Mouse (Mus musculus) retina, postnatal 1 day (tissue): ENCODE data around the gene Scp2.

ENCODE experiments used
- DNase-seq: peaks from one replicate; pipeline ENCODE4 v3.0.0-alpha.2; 2012

Gene Scp2

DNA sequence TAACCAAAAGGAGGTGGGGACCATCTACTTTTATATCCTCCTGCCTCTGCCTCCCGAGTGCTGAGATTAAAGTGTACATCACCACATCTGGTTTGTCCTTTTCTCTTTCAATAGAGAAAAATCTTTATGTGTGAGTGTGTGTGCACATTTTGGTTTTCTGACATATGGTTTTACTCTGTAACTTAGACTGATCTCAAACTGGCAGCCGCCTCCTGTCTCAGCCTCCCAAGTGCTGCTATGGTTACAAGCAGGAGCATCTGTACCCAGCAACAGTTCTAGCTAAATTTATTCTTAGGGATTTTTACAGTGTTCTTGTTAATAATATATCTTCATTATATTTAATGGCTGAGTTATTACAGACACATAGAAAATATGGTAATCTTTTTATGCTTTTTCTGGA lies 87.6 kb downstream of the Scp2 start:
- no peak for DNase-seq

DNA sequence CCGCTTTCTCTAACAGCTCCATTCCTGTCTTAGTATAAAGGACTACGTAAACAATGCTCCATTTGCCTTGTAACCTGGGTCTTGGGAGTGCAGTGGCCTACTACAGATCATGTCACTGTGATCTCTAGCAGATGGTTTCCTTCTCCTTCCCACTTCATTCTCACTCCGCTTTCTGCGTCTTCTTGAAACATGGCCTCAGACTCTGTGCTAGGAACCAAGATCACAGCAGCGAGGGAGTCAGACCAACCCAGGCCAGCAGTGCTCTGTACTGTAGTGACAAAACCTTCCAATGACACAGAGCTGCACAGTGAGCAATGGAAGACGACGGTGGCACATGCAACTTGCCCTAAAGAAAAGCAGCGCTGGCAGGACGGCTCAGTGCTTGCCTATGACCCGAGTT lies 88.9 kb downstream of the Scp2 start:
- DNase-seq = no peak

DNA sequence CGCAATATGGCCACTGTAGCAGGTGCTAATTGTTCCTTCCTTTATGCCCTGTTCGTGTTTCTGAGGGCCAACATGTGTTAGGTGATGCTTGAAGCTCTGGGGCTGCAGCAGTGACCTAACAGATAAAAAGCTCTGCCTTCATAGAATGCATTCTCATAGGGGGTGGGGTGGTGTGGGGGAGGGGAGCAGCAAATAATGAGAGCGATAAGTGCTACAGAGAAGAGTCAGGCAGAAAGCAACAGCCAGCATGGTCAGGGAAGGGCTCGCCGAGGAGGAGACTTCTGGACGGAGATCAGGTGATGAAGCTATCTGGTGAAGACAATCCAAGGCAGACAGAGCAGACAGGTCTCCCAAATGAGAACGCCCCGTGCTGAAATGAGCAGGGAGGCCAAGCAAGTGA lies 92.1 kb downstream of the Scp2 start:
- DNase-seq = no peak

DNA sequence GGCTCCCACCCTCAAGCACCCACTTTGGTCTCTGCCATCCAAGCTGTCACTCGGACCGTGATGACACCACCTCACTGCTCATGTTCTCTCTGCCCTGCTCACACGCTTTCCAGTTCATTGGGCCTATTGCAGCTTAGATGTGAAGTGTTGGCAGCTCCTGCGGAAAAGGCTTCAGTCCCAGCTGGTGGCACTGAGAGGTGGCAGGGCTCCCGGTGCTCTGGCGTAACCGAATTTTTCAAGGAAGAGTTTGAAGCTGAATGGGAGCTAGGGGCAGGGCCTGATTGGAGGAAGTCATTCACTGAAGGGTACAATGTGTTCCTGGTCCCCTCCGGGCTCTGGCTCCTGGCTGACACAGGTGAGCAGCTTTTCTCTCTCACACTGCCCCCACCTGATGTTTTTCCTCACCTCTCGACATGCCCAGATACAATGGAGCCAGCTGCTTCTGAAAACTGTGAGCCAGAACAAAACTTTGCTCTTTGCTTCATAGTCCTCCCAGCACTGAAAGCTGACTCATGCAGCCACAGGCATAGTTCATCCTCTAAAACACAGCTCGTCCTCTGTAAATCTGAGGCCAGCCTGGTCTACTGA lies 93.0 kb downstream of the Scp2 start:
- peak; percentile 27 for DNase-seq

DNA sequence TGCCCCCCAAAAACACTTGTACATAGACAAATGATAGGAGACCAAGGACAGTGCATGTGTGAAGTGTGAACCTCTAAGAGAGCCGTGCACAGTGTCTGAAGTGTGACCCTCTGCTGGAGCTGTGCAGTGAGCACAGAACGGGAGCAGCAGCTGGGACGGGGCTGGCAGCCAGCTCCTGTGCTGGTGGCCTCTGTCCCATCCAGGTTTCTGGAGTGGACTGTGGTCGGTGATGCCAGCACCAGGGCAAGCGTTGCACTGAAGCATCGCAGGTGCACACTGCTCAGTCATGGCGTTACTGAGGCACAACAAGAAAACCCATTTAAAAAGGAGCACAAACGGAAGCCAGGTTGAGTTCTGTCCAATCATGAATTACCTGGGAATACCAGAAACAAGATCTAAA lies 98.7 kb downstream of the Scp2 start:
- no peak for DNase-seq

DNA sequence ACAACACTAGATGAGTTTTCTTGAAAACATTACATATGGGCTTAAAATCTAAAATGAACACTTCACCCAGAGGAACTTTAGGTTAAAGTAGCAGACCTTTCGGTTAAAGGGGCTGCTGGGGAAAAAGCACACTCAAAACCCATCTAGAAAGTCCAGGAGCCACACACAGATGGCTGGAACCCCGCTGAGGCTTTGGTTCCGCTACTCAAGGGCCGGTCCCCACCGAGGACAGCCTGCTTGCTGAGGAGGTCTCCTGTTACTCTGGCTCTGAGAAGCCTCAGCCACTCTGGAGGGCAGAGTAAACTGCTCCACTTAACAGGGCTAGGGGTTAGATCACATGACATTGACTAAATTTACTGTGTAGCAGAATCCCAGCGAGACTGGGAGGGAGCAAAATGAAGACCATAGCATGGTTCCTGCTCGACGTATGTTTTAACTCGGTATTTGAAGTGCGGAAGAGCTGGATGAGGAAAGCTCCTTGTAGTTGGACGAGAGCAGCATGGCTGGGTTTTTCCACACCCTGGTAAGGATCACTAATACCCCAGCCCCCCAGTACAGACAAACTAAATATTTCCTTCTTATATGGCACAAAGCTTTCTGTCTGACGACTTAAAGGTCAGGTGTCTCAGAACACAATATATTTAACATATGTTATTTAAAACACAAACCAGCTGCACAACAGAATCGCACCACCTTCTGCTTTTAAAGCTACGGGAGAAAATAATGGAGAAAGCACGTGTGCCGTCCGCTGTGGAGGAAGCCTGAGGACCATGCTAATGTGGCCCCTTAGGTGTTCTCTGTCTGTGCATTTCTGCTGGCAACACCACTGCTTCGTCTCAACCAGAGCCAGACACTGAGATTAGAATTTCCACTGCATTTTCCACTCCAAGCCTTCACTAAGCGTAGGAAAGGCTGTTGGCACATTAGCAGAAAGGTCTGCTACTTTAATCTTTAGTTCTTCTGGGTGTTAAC lies 99.4 kb downstream of the Scp2 start:
- DNase-seq = no peak

DNA sequence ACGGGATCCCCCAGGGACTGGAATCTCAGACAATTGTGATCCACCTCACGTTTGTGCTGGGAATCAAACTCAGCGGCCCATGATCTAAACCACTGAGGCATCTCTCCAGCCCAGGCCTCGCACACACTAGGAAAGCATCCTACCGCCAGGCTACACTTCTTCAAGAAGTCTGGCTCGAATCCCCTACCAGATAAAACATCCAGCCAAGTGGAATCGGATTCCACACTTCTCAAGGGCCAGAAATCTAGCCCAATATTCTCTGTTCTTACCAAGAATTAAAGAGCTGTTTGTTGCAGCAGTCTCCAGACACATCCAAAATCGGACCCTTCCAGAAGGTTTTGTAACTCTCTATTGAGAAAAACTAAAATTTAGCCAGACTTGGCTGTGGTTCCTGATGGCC lies 107.8 kb downstream of the Scp2 start:
- no peak for DNase-seq

DNA sequence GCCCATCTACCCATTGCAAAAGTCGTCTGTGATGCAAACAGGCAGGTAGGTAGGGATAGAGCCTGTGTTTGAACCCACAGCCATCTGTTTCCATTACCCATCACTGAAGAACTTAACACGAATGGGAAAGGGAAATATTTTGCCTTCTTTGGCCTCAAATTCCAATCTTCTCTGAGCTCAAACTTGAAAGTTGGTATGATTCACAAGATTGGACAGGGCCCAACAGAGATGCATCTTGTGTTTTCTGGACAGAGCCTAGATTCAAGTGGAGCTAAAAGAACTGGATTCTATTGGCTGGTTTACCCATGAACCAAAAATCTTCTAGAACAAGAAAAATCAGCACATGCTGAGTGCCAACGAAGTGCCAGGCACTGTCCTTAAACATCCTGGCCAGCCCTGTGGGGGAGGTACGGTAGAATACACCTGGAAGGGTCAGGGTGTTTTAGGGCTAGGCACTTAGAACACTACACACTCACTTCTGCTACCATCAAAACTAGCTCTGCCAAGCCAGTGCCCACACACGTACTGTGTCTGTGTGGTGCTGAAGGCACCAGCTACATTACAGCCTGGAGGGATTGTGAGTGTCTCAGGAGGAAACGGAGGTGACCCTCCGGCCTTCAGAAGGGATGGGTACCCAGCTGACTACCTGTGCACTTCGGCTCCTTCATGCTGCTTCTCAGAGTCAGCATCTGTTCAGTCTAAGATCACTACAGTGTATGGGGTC lies 111.6 kb downstream of the Scp2 start:
- no peak for DNase-seq

DNA sequence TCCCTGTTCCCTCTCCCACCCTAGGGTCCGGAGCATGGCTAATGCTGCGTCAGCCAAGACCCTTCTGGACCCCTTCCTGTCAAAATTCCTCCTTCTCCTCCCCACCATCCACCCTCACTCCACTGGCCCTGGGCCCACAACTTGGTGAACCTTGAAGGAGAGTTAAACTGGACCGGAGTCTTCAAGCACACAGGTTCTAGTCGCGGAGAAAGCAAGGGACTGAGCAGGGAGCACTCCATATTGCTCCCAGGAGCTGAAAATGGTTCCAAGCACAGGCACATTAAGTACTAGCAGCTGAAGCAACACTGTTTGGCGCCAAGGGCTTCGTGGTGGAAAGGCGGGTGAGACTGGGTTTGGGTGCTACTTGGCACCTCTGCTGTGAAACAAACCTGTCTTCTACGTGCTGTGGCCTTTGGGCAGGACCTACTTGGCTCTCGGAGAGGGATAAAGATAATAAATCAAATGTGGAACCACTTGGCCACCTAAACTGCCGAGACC lies 112.4 kb downstream of the Scp2 start:
- DNase-seq = peak; percentile 10

DNA sequence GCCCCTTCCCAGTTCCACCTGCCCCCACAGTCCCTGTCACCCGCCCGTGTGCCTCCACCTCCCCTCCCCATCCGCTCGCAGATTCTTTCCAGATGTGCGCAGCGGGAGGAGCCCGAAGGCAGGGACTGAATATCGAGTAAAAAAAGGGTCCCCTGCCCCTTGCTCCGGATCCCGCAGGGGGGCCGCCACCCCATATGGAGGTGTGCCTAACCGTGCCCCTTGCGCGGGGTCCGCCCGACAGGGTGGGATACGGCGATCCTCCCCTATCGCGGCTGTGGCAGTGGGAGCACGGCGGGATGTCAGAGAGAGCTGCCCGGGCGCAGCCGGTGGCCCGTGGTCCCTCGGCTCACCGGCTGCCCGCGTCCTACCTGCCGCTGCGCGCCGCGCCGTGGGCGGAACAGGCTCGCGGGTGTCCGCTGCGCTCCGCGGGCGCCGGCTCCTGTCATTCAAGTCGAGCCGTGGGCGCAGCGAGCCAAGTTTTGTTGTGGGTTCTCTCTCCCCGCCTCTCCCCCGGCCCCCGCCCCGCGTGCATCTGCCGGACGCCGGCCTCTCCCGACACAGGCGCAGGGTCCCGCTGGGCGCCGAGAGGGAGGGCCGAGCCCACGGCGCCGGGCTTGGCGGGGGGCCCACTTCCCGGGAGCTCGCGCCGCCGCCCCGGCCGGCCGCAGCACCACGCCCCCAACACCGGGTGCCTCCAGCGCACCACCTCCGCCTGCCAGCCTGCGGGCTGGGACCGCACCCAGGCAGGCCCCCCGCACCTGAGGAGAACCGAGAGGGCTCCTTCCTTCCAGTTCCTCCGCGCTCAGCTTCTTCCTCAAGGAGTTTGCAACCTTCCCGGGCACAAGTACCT lies 113.1 kb downstream of the Scp2 start:
- DNase-seq = peak; percentile 73

DNA sequence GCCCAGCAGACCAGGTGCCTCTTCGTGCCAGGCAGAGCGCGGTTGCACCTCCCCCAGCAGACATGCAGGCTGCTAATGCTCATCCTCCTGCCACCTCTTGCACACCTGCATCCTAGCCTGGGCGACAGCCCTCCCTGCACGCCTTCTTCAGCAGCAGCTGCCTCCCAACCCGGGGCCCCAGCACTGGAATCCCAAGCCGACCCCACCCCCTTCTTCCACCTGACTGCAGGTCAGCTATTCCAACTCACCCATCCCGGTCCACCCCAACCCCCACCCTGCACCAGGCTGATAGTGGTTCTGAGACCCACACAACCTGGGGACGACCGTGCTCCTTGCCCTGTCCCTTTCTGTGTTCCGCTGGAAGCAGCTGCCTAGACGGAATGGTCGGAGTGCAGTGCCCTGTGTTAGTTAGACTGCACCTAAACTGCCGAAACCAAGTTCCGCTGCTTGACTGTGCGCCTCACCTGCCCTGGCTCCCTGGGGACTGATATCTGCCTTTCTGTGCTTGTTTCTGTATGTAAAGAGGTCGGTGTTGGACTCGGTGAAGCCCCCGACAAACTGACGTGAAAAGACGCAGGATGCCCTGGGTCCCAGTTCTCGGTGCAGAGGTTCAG lies 113.8 kb downstream of the Scp2 start:
- no peak for DNase-seq

DNA sequence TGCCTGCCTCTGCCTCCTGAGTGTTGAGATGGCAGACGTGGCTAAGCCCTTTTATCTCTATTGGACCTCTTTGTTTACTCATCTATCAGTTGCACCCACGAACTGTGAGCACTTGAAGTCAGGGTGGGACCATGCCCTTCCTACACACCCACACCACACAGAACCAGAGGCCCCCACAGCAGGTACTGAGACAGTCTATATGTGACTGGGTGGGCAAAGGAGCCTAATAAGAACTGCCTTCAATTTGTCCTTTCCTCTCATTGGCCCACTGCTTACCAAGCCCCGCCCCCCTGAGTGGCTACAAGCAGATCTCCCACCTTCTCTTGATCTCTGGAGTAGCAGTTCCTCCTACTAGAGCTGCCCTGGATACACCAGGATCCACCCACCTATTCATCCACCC lies 118.6 kb downstream of the Scp2 start:
- DNase-seq = no peak

DNA sequence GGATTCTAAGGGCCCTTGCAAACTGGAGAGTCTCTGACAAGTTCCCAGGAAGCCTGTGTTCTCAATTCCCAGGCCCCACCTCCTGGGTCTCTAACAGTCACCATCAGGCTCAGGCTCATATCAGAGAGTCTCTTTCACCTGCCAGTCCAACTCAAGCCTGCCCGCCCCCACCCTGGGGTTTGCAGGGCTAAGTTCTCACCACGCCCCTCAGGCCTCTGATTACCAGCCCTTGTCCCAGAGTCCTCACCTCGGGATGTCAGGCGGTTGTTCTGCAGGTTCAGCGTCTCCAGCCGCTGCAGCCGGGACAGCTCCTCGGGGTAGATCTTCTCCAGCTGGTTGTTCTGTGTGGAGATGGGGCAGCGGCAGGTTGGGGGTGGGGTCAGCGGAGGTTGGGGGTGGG lies 119.5 kb downstream of the Scp2 start:
- peak; percentile 36 for DNase-seq

DNA sequence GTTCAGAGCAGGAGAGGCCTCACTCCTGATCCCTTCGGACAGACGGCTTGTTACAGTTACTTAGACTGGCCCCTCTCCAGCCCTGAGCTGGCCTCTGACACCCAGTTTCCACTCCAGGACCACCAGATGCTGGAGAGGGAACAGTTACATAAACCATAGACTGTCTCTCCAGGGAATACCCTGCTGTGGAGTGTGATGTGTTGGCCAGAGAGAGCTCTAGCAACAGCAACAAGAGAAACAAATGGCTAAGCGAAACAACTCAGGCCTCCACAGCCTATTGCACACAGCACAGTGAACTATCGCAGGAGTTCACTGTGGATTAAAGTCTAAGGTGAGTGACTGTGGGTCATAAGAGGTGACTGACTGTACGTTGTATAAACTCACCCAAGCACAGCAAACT lies 120.2 kb downstream of the Scp2 start:
- no peak for DNase-seq

DNA sequence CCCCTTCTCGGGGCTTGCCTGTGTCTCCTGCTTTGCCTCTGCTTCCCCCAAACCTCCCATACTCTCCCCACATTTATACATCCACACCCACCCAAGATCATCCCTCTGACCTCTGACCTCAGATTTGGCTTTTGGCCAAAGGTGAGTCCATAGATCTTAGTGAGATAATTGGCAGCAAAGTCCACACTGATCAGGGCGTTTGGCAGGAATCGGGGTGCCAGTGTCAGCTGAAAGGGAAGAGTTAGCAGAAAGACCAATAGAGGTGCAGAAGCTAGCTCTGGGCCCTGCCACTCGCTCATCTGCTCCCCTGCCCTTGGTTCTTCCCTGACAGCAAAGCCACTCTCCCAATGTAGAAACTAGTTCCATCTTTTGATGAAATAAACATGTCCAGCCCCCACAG lies 121.6 kb downstream of the Scp2 start:
- DNase-seq = no peak

DNA sequence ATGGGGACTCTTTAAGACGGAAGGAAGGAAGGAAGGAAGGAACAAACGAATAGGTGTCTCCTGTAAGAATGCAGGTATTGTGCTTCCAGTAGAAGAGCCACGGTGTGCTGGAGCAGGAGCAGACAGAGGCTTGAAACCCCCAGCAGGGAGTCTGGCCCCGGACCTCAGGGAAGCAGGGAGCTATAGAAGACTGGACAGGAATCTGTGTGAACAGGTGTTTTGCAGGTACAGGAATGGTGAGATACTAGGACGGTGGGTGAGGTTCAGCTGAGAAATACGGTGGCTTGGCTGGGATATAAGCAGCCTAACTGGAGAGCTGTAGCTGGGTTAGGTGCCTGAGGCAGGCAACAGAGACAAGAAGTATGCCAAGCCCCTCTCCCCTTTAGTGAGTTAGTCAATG lies 124.6 kb downstream of the Scp2 start:
- DNase-seq = no peak

DNA sequence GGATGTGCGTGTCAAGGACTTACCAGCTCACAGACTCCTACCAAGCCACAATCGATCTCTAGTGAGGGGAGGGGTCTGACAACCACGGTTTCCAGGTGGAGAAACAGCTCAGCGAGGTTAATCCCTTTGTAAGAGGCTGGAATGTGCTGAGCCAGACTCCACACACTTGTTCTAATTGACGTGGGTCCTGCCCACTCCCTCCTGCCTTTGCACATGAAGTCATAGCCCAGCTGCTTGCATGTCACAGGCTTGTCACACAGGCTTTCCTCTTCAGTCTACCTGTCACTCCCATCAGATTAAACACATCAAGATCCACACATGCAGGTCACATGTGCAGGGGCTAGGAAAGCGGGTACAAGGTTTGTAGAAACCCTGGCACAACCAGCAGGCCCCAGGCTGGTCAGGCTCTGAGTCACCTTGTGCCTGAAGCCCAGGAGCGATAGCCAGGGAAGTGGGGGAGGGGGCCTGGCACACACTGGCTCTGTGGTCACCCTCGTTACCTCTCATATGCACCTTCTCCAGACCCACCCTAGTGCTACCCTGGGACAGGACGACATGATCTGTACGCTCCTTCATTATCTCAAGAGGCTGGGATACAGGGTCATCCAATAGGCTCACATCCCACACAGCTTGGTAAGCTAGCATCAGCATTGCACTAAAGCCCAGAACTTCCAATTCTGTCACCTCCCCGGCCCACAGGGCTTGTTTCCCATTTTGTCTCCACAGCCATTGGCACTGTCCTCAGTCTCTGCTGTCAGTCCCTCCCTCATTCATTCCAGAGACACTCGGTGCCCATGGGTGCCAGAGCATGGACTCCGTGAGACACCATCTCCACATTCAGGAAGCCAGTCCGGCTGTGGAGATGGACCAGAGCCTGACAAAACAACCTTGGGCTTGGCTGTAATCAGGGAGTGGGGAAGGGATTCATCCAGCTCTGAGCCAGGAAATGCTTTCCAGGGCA lies 125.6 kb downstream of the Scp2 start:
- DNase-seq = peak; percentile 83

DNA sequence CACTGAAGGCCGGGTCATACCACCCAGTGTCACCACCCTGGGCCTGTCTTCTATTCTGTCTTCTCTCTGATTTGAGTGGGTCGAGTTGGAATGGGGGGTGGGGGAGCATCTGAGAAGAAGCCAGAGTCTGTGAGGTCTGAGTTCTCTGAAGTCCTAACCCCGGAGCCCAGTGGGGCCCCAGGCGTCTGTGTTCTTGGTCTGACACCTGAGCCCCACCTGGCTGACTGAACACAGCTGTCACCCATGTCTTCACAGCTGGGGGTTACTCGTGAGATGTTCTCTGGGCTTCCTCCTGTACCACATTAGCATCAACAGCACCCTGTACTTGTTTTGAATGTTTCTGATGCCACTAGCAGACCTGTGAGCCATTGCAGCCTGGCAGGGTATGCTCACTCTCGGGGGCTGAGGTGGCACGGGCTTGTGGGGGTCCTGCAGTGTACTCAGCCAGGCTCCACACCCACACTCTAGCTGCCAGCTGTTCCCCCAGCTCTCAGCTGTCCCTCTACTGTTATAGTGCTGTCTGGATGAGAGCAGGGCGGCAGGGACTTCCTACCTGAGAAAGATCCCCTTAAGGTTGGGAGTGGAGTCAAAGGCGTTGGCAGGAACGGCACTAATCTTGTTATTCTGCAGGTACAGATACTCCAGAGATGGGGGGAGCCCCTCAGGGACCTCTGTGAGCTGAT lies 126.4 kb downstream of the Scp2 start:
- no peak for DNase-seq

DNA sequence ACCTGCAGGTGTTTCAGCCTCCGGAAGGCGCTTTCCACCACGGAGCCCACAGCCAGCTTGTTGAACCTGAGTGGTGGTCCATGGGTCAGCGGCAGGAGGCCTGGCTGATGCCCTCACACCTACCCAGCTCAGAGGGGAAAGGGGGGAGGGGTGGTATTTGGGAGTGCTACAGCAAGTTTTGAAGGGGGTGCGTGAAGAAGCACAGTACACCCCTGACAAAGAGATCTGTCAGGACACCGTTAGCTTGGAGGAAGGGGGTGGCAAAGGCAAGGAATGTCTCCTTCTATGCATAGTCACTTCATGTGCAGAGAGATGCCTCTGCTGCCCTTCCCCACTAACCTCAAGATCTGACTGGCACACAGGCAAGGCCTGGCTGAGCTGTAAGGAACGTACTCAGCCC lies 127.0 kb downstream of the Scp2 start:
- DNase-seq = no peak

DNA sequence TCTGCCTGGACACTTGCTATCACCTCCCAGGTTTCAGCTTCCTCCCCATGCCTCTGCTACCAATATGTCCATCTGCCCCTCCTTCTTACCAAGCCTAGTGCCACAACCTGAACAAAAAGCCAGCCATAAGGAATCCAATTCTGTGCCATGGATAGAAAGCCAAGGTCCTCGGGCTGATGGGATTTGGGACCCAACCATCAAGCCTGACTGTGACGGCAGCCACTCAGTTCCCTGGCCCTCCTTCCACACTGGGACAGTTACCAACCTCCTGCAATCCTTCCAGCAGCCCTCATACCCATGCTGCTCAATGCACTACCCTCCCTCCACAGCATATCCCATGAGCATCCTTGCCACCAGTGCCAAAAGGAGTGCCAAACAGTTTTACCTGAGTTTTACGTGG lies 128.5 kb downstream of the Scp2 start:
- no peak for DNase-seq
